Mouse (Mus musculus): ENCODE measurements around the gene Bbip1.
"Not testable (repeated sequence)": the region's sequence is repeated elsewhere in the genome, so short reads cannot be mapped to it uniquely, and the experiment has no call there.

Gene Bbip1

DNA sequence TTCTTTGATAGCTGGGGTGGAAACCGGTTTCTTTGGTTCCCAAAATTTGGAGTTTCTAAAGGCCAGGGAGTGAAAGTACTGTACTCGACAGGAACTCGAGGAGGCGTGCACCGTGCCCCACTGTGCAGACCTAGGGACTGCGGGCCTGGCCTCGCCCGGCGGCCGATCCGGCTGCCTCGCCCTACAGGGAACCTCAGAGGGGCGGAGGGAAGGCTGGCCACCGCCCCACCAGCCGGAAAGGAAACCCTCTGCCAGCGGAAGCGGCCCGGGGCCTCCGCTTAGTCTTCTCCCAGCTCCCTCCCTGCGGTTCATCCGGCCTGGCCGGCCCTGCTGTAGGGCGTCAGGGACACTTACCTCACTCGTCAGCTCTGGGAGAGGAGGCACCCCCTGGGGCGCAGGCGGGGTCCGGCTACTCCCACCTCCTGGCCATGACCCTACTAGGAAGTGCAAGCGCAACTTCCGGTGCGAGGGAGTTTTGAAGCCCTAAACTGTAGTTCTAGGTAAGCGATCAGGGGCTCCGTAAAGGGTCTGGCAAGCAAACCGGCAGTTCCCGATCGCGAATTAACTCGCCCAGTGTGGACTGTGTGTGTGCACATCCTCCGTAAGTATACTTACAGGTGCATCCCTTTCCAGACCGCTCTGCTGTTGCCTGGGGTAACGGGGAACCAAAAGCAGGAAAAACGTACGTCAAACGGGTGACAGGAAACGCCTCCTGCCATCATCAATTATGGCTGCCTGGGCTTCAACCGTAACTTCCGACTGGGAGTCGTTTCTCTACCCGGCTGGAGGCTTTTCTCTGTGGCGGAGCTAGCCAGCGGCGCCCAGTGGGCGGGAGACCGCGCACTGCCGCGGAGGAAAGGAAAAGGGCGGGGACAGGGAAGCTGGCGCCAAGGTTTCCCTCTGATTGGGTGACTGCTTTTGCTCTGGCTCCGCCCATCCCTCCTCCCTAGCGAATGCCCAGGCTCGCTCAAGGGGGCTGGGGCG is at the start of gene Bbip1, which contains the start of gene Shoc2:
Gene Bbip1, minus strand, starts transcription at position 826 of the 984 bp plus-strand sequence.
Gene Shoc2, plus strand, starts transcription at position 505 of the 984 bp plus-strand sequence.
- CTCF ChIA-PET = interaction anchor here (0.6 kb wide), 1 partner anchor 74 kb away, joined by 3 read pairs; no protein-coding TSS in a partner anchor

GRCm38 (mm10) chr19:53993860-53994259 is 49.4 kb upstream of the Bbip1 start:
- CTCF ChIA-PET = no interaction called here

- CTCF ChIA-PET = no interaction called here
Measured at GRCm38 (mm10) chr19:53990538-53990937, 46.1 kb upstream of the Bbip1 start.

- CTCF ChIA-PET = no interaction called here
Measured at GRCm38 (mm10) chr19:53984628-53985027, 40.2 kb upstream of the Bbip1 start.

DNA sequence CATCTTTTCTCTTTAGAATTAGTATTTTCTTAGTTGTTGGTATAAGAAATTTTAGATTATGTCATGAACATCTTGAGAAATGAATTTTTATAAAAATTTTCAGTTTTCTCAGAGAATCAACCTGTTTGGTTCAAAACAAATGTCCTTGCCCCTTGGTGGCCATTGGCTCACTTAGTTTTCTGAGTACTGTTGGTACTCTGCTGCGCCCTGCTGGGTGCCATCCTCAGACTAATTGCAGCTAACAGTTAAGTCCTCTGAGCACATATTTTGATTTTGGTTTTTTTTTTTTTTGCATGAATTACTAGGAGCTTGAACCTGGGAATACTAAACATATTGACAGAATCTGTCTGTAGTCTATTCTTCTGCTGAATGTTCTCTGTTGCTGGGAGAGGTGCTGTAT is 38.9 kb upstream of the Bbip1 start:
- CTCF ChIA-PET = interaction anchor here (0.6 kb wide), 2 partner anchors 151 to 201 kb away, joined by 3 to 5 read pairs; no protein-coding TSS in a partner anchor

DNA sequence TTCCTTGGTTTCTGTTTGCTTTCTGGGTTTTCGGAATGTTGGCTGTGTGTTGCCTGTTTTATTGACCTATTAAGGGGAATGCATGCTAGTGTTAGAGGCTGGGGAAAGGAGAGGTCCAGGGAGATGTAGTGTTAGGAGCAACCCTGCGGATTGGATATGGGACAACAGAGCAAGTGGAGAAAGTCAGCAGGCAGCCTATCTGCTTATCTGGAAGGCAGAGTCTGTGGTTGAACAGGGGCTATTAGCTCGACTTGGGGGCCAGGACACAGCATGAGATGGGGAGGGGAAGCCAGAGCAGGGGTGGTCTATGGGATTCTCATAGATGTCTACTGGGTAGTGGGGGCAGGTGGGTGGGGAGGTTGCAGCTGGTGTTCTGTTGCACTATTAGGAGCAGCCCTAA is 37.6 kb upstream of the Bbip1 start:
- CTCF ChIA-PET = interaction anchor here (0.6 to 0.7 kb wide), 2 partner anchors 87 to 226 kb away, joined by 4 to 10 read pairs; no protein-coding TSS in a partner anchor

GRCm38 (mm10) chr19:53973656-53974055 is 29.2 kb upstream of the Bbip1 start:
- CTCF ChIA-PET = interaction anchor here (0.6 kb wide), 1 partner anchor 663 kb away, joined by 6 read pairs; no protein-coding TSS in a partner anchor

GRCm38 (mm10) chr19:53971938-53972337 is 27.5 kb upstream of the Bbip1 start:
- CTCF ChIA-PET = interaction anchor here (0.6 kb wide), 1 partner anchor 555 kb away, joined by 34 read pairs; no protein-coding TSS in a partner anchor

- CTCF ChIA-PET = no interaction called here
Measured at GRCm38 (mm10) chr19:53969226-53969625, 24.8 kb upstream of the Bbip1 start.

DNA sequence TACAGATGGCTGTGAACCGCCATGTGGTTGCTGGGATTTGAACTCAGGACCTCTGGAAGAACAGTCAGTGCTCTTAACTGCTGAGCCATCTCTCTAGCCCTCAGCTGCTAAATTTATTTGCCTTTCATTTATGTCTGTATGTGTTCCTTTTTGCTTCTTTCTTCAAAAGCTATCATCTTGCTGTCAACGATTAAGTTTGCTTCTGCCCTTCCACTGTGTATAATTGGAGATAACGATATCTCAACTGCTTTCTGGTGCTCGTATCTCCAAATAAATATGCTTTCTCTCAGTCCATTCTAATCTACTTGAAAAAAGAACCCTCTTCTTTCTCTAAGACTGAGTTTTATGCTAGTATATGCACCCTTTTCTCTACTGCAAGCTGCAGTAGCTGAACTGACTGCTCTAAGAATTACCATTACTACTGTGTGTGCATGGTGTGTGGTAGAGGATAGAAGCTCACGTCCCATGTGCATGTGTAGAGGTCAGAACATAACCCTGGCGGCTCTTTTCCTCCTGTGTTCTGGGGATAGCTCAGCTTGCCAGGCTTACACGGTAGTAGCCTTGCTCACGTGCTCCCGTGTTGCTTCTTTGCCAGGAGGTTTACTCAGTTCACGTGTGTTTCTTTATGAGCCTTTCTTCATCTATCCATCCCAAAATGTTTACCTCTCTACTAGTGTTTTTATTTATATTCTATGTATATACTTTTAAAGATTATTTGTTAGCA is 20.6 kb upstream of the Bbip1 start:
- CTCF ChIA-PET = no interaction called here

GRCm38 (mm10) chr19:53964347-53964746 is 19.9 kb upstream of the Bbip1 start:
- CTCF ChIA-PET = not testable (repeated sequence)

DNA sequence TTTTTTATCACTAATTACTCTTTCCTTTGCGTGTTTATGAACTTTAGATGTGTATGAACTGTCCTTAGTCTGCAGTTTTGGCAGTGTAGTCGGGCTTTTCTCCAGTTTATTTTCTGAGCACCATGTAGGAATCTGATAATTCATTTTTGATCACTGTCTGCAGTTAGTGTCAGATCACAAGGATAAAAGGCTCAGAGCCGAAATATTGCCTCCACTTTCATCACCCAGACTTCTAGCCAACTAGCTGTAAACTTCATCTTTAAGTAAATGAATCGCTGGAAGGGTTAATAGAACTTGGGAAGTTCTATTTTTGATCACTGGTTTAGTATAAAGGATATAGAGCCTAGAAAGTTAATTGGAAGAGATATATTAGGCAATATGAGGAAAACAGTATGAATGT is 18.1 kb upstream of the Bbip1 start:
- CTCF ChIA-PET = interaction anchor here (0.6 kb wide), 1 partner anchor 101 kb away, joined by 4 read pairs; no protein-coding TSS in a partner anchor

DNA sequence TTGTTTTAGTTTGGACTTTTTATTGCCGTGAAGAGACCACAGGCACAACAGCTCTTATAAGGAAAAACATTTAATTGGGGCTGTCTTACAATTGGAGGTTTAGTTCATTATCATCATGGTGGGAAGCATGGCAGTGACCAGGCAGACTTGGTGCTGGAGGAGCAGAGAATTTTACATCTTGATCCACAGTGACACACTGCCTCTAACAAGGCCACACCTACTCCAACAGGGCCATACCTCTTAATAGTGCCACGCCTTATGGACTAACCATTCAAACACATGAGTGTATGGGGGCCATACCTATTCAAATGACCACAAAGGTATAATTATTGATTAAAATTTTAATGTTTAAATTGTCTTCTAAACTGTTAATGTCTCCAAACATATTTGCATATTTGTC is 13.1 kb upstream of the Bbip1 start:
- CTCF ChIA-PET = no interaction called here

DNA sequence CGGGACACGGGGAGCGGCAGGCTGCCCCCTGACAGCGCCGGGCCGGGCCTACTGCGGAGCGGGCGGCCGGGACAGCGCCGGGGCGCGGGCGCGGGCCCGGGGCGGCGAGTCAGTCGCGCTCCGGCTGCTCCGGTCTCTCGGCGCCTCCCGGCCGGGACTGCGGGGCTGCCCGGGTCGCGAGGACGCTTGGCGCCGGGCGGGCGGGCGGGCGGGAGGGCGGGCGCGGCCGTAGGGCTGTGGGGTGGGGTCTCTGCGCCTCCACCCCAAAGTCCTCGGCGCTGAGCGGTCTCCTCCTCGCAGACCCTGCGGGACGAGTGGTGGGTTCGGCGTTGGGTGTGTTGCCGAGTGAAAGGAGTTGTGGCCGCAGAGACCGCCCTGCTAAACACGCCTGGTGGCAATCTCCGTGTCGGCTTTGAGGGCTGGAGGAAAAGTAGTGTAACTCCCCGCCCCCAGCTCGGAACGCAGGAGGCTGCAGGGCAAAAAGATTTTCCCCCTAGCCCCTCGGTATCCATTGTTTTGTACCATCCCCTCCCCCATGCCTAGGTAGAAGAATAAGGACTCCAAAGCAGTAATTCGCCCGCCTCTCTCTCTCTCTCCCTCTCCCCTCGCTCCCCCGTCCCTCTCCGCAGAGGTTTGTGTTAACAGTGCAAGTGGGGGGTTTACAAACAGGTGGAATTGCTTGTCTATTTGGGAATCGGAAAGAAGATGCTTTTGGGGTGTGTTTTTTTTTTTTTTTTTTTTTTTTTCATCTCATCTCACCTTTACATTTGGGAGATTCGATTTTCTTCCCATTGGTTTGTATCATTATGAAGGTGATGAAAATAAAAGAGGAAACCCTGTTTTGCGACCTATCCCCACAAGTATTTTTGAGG is 980 bp upstream of the Bbip1 start:
- CTCF ChIA-PET = no interaction called here

GRCm38 (mm10) chr19:53944786-53945169 is 351 bp upstream of the Bbip1 start:
- CTCF ChIA-PET = interaction anchor here (0.6 kb wide), 1 partner anchor 74 kb away, joined by 3 read pairs; no protein-coding TSS in a partner anchor

- CTCF ChIA-PET = no interaction called here
Measured at GRCm38 (mm10) chr19:53942342-53942741, 2.1 kb downstream of the Bbip1 start.

DNA sequence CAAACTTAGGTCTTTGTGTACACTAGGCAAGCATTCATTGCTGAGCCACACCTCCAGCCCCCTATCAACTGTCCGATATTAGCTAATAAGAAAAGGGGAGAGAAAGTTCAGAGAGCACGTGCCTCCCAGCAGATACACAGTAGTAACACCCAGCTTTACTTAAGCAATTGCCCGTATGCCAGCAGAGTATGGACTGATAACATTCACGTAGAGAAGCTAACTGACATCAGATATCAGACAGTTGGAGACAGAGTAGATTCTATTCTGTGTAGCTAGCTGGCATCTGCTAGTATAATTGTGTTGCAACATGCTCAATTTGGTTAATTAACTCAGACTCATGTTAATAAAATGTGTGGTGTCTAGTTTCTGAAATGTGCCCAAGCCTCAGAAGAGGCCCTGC is 3.3 kb downstream of the Bbip1 start:
- CTCF ChIA-PET = no interaction called here

GRCm38 (mm10) chr19:53939467-53939866 is 5.0 kb downstream of the Bbip1 start:
- CTCF ChIA-PET = no interaction called here

DNA sequence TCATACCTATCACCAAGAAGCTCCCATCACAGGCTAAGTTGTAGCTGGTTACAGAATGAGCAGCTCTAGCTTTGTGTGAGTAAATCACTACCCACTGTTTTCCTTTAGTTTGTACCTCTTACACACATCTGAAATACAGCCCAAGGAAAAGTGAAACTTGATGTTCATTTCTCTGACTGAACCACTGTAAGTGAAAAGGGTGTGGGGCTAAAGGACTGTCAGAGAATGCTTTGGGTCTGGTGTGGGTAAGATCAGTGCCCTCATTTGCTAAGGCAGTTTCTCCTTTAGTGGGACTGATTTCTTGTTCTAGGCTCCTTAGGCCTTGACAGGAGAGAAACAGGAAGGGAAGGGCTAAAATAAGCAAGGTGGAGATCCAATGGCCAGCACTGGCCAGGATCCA is 10.4 kb downstream of the Bbip1 start:
- CTCF ChIA-PET = no interaction called here

DNA sequence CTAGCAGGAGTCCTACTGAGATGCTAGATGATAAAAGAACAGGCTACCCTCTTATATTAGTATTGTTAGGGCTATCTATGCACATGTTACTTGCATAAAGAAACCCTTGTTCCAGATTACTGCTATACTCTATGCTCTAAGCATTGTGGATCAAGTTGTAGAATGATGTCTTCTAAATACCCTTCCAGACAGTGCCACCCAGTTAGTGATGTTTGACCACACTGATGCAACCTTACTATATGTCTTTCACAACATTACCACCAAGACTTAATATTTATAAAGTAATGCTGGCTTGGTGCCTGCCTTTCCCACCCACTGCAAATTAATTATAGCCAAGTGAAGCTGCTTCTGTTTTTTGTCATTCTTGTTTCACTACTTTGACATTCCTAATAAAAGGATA is 11.4 kb downstream of the Bbip1 start:
- CTCF ChIA-PET = no interaction called here

- CTCF ChIA-PET = interaction anchor here (0.7 kb wide), 1 partner anchor 10 kb away, joined by 12 read pairs; no protein-coding TSS in a partner anchor
Measured at GRCm38 (mm10) chr19:53929218-53929617, 15.2 kb downstream of the Bbip1 start.

Data from spleen, embryonic (tissue).